Mouse (Mus musculus) small intestine, adult 10 weeks (tissue): Measurements from ENCODE around the gene Gm49403. TPM values are rescaled to one million over a fixed set of nuclear protein-coding genes. Genes with fewer than 3 reads are reported as not detected.

Source experiments
- polyA plus RNA-seq: library from polyadenylated mRNA; stranded (reverse); fragments of 350-450 nt; fragmentation: Illumina TruSeq; extraction: RNeasy Lipid Tissue Mini Kit (QIAGEN cat#74804); gene quantifications from one replicate; pipeline ENCODE4 v1.2.3, GENCODE M21; 2014; ENCODE audit warnings: low replicate concordance

Gm49403 gene
- polyA plus RNA-seq: not detected

GRCm38 (mm10) chr19:8883616-8884015 is at the start of gene Gm49403, which contains the start of gene Lbhd1:
TSS of gene Gm49403 (plus strand) at chr19:8883930.
TSS of gene Lbhd1 (plus strand) at chr19:8883732.

GRCm38 (mm10) chr19:8837251-8837791 is 46.4 kb upstream of the Gm49403 start, which contains the start of gene Bscl2:
TSS of gene Bscl2 (plus strand) at chr19:8837467.

GRCm38 (mm10) chr19:8839103-8839907 is 44.4 kb upstream of the Gm49403 start, which contains the start of gene Gng3:
TSS of gene Gng3 (minus strand) at chr19:8839194.

GRCm38 (mm10) chr19:8850402-8850901 is 33.3 kb upstream of the Gm49403 start, which contains the start of gene Lrrn4cl:
TSS of gene Lrrn4cl (plus strand) at chr19:8850768.

GRCm38 (mm10) chr19:8871267-8872186 is 12.2 kb upstream of the Gm49403 start, which contains the start of gene Ubxn1:
TSS of gene Ubxn1 (plus strand) at chr19:8871496.

GRCm38 (mm10) chr19:8880311-8881033 is 3.3 kb upstream of the Gm49403 start, which contains the start of gene Uqcc3:
TSS of gene Uqcc3 (minus strand) at chr19:8880923.

GRCm38 (mm10) chr19:8888511-8889385 is 5.0 kb downstream of the Gm49403 start, which contains the start of the genes 1810009A15Rik and Gm49416:
TSS of gene 1810009A15Rik (plus strand) at chr19:8888853.
TSS of gene Gm49416 (plus strand) at chr19:8888926.

GRCm38 (mm10) chr19:8892829-8893766 is 9.4 kb downstream of the Gm49403 start, which contains the start of gene Ints5:
TSS of gene Ints5 (plus strand) at chr19:8893005.

GRCm38 (mm10) chr19:8897865-8898495 is 14.2 kb downstream of the Gm49403 start, which contains the start of gene Ganab:
TSS of gene Ganab (plus strand) at chr19:8898071.

GRCm38 (mm10) chr19:8920073-8920736 is 36.5 kb downstream of the Gm49403 start, which contains the start of gene B3gat3:
TSS of gene B3gat3 (plus strand) at chr19:8920374.

GRCm38 (mm10) chr19:8929224-8930088 is 45.7 kb downstream of the Gm49403 start, which contains the start of the genes Rom1 and Eml3:
TSS of gene Rom1 (minus strand) at chr19:8929356.
TSS of gene Eml3 (plus strand) at chr19:8929552.

Other genes starting within 250 kb of the Gm49403 start
- 0.15 TPM for gene Chrm1, start 220.1 kb upstream of the Gm49403 start, polyA plus RNA-seq
- gene Slc3a2, start 160.6 kb upstream of the Gm49403 start, polyA plus RNA-seq: 206 TPM
- gene Wdr74, start 148.1 kb upstream of the Gm49403 start, polyA plus RNA-seq: 3.9 TPM
- gene 1700092M07Rik, start 143.2 kb upstream of the Gm49403 start, polyA plus RNA-seq: not detected
- 85.9 TPM for gene Stx5a, start 142.5 kb upstream of the Gm49403 start, polyA plus RNA-seq
- gene Nxf1, start 126.9 kb upstream of the Gm49403 start, polyA plus RNA-seq: 75.6 TPM
- gene Tmem223, start 112.9 kb upstream of the Gm49403 start, polyA plus RNA-seq: 15.3 TPM
- gene Tmem179b, start 109.5 kb upstream of the Gm49403 start, polyA plus RNA-seq: 32.6 TPM
- not detected for gene Taf6l, start 97.5 kb upstream of the Gm49403 start, polyA plus RNA-seq
- 32.5 TPM for gene Polr2g, start 85.4 kb upstream of the Gm49403 start, polyA plus RNA-seq
- not detected for gene Zbtb3, start 81.4 kb upstream of the Gm49403 start, polyA plus RNA-seq
- gene Ttc9c, start 64.6 kb upstream of the Gm49403 start, polyA plus RNA-seq: 99.3 TPM
- gene Hnrnpul2, start 63.9 kb upstream of the Gm49403 start, polyA plus RNA-seq: 130 TPM
- gene AC129217.1, start 54.2 kb upstream of the Gm49403 start, polyA plus RNA-seq: 1.2 TPM
- 5.8 TPM for gene Bscl2, start 46.5 kb upstream of the Gm49403 start, polyA plus RNA-seq
- not detected for gene Gng3, start 44.7 kb upstream of the Gm49403 start, polyA plus RNA-seq
- gene Lrrn4cl, start 33.2 kb upstream of the Gm49403 start, polyA plus RNA-seq: 0.82 TPM
- gene Ubxn1, start 12.4 kb upstream of the Gm49403 start, polyA plus RNA-seq: 7.1 TPM
- 1.8 TPM for gene Uqcc3, start 3.0 kb upstream of the Gm49403 start, polyA plus RNA-seq
- 49.2 TPM for gene Lbhd1, start 198 bp upstream of the Gm49403 start, polyA plus RNA-seq
- 12.1 TPM for gene 1810009A15Rik, start 4.9 kb downstream of the Gm49403 start, polyA plus RNA-seq
- not detected for gene Gm49416, start 5.0 kb downstream of the Gm49403 start, polyA plus RNA-seq
- 0.52 TPM for gene Ints5, start 9.1 kb downstream of the Gm49403 start, polyA plus RNA-seq
- 74.1 TPM for gene Ganab, start 14.1 kb downstream of the Gm49403 start, polyA plus RNA-seq
- 18.6 TPM for gene B3gat3, start 36.4 kb downstream of the Gm49403 start, polyA plus RNA-seq
- not detected for gene Rom1, start 45.4 kb downstream of the Gm49403 start, polyA plus RNA-seq
- gene Eml3, start 45.6 kb downstream of the Gm49403 start, polyA plus RNA-seq: 1.5 TPM
- 44.1 TPM for gene Mta2, start 57.9 kb downstream of the Gm49403 start, polyA plus RNA-seq
- gene Tut1, start 69.9 kb downstream of the Gm49403 start, polyA plus RNA-seq: 2.6 TPM
- gene Eef1g, start 83.1 kb downstream of the Gm49403 start, polyA plus RNA-seq: 38.7 TPM
- gene Ahnak, start 105.4 kb downstream of the Gm49403 start, polyA plus RNA-seq: 33.7 TPM
- gene Scgb1a1, start 204.0 kb downstream of the Gm49403 start, polyA plus RNA-seq: not detected